Mouse (Mus musculus): Measurements from ENCODE around the gene Sel1l3.

DNA sequence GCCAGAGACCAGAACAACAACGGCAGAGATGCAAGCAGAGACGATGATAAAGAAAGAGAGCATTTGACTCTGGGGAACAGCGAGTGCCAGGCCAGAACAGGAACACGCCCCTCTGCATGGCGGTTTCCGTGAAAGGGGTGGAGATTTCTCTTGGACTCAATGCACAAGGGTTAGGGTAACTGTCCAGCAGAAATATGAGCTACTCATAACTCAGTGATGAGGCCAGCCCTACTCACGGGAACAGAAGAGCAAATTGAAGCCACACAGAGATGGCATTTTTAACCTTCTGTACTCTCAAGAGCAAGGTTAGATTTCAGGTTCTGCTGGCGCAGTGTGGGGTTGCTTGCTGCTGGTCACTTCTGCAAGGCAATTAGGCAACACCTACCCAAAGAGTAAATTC is 11.0 kb downstream of the Sel1l3 start:
- no peak for TF ChIP-seq CTCF (IDR thresholded peaks at IDR 0.05; ENCODE audit: insufficient read depth, low read depth, low read length)
- no peak for TF ChIP-seq POLR2A (IDR thresholded peaks at IDR 0.05; ENCODE audit: insufficient read depth, low read depth, low read length)
